Mouse (Mus musculus): Measurements from ENCODE around the gene Mroh8. TPM values are rescaled to one million over a fixed set of nuclear protein-coding genes. Genes with fewer than 3 reads are reported as not detected.

The Mroh8 gene
- polyA plus RNA-seq, 1 experiment = 1.1 TPM

DNA sequence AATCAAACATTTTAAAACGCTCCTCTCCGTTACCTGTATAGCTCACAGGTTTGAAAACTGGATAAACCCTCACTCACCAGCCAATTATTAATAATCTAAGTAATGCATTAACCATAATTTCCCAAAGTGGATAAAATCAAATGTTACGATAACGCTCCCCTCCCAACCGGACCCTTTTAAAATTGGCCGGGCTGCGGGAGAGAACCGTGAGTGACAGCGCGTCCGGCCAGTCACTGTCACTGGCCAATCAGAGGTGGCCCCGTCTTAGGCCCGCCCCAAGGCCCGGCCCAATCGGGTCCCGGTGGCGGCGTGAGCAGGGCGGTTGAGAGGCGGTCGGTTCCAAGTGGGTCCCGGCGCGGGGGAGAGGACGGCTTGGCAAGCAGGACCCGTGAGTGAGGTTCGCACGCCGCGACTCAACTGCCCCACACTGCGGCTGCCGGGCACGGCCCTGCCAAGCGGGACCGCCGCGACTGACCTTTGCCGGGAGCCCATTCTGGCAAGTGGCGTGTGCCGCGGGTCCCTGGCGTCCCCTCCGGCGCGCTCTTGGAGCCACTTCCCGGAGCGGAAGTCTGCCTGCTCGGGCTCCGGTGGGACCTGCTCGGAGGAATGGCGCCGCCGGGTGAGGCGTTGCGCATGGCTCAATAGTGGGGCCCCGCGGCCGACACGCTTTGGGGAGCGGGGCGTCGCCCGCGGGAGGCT is 483 bp downstream of the Mroh8 start, which contains the start of gene Rpn2:
TSS of gene Rpn2 (plus strand) at position 301 of the 699 bp plus-strand sequence.
- H3K36me3 ChIP-seq (ENCODE audit: control insufficient read depth, insufficient read depth, low read length) = peaks cover 4% of the 10 kb centered on the region; the same call in 1 of the 2 replicates
- H3K27me3 ChIP-seq (ENCODE audit: control insufficient read depth, insufficient read depth, low read length) = no peaks in the 10 kb centered on the region
- H3K4me1 ChIP-seq (replicated peaks; ENCODE audit: control insufficient read depth, insufficient read depth, low read length) = peaks cover 2% of the 10 kb centered on the region
- under 1% methylated on average over 64 of the region's 64 CpGs for WGBS
- TF ChIP-seq CTCF (IDR thresholded peaks at IDR 0.05; ENCODE audit: borderline replicate concordance, control insufficient read depth, extremely low read depth, insufficient read depth, low read length, poor library complexity) (peak; percentile 30; the same call in 1 of the 2 replicates), POLR2A (IDR thresholded peaks at IDR 0.05; ENCODE audit: control insufficient read depth, extremely low read depth, insufficient read depth, low read length, poor library complexity) (peak; percentile 70)
- H3K27ac ChIP-seq (ENCODE audit: control insufficient read depth, insufficient read depth, low read length) = peak within 1 kb of the TSS; percentile 20
- H3K4me3 ChIP-seq (ENCODE audit: control insufficient read depth, insufficient read depth, low read length) = peak within 1 kb of the TSS; percentile 83
- peak; percentile 98 for DNase-seq

DNA sequence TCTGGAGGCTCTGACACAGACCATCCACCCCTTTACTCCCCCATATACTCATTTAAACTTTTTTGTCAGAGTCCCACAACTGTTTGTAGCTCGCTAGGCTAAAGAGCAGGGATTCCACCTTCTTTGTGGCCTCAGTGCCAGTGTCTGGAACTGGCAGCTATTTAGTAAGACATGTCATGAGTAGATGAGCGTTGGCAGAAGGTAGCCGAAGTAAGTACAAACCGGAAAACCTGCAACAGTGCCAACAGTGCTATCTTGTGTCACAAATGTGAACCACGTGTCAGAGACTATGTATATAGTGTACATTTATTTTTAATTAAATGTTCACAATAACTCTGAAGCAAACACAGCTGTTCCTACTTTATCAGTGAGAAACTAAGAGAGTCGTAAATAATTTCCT is 15.5 kb downstream of the Mroh8 start:
- no peaks in the 10 kb centered on the region for H3K27me3 ChIP-seq (ENCODE audit: control insufficient read depth, insufficient read depth, low read length)
- H3K4me1 ChIP-seq (replicated peaks; ENCODE audit: control insufficient read depth, insufficient read depth, low read length) = no peaks in the 10 kb centered on the region
- no peak overlapping the region for H3K27ac ChIP-seq (ENCODE audit: control insufficient read depth, insufficient read depth, low read length)
- 88% methylated on average over 6 of the region's 6 CpGs for WGBS
- no peak overlapping the region for H3K4me3 ChIP-seq (ENCODE audit: control insufficient read depth, insufficient read depth, low read length)
- DNase-seq = no peak
- TF ChIP-seq POLR2A (IDR thresholded peaks at IDR 0.05; ENCODE audit: control insufficient read depth, extremely low read depth, insufficient read depth, low read length, poor library complexity) = no peak
- no peaks in the 10 kb centered on the region for H3K36me3 ChIP-seq (ENCODE audit: control insufficient read depth, insufficient read depth, low read length)

DNA sequence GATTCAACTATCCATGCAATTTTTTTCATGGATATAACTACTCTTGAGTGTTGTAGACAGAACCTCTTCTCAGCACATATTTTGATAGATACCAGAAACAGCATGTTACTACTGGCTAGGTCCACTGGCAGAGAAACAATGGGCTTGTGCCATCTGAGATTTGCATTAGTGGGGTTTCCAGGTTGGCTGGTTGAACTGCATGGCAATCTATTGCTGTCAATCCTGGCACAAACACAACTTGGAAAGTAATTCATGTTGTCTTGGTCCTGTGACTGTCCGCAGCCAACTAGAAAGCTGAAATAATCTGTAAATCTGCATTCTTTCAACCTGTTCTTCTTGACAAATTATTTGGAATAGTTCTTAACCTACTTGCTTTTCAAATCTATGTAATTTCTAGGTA is 16.2 kb downstream of the Mroh8 start:
- no peak overlapping the region for H3K4me3 ChIP-seq (ENCODE audit: control insufficient read depth, insufficient read depth, low read length)
- H3K4me1 ChIP-seq (replicated peaks; ENCODE audit: control insufficient read depth, insufficient read depth, low read length) = no peaks in the 10 kb centered on the region
- WGBS = 92% methylated on average over 1 of the region's 1 CpGs
- DNase-seq = no peak
- H3K36me3 ChIP-seq (ENCODE audit: control insufficient read depth, insufficient read depth, low read length) = no peaks in the 10 kb centered on the region
- H3K27ac ChIP-seq (ENCODE audit: control insufficient read depth, insufficient read depth, low read length) = no peak overlapping the region
- TF ChIP-seq POLR2A (IDR thresholded peaks at IDR 0.05; ENCODE audit: control insufficient read depth, extremely low read depth, insufficient read depth, low read length, poor library complexity) (no peak), CTCF (IDR thresholded peaks at IDR 0.05; ENCODE audit: borderline replicate concordance, control insufficient read depth, extremely low read depth, insufficient read depth, low read length, poor library complexity) (no peak)
- no peaks in the 10 kb centered on the region for H3K27me3 ChIP-seq (ENCODE audit: control insufficient read depth, insufficient read depth, low read length)

DNA sequence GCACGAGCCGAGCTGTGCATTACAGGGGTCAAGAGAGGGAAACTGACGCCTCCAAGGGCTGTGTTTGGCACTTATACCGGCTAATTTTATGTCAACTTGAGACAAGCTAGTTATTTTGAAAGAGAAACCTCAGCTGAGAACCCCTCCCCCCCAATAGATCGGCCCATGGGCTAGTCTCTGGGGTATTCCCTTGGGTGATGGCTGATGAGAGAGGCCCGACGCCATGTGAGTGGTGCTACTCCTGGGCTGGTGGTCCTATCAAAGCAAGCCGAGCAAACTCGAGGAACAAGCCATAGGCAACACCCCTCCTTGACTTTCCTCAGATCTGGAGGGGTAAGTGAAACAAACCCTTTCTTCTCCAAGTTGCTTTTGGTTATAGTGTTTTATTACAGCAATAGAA is 16.8 kb downstream of the Mroh8 start:
- no peaks in the 10 kb centered on the region for H3K27me3 ChIP-seq (ENCODE audit: control insufficient read depth, insufficient read depth, low read length)
- 86% methylated on average over 9 of the region's 9 CpGs for WGBS
- no peak for DNase-seq
- no peaks in the 10 kb centered on the region for H3K36me3 ChIP-seq (ENCODE audit: control insufficient read depth, insufficient read depth, low read length)
- H3K4me3 ChIP-seq (ENCODE audit: control insufficient read depth, insufficient read depth, low read length) = no peak overlapping the region
- no peak for TF ChIP-seq POLR2A (IDR thresholded peaks at IDR 0.05; ENCODE audit: control insufficient read depth, extremely low read depth, insufficient read depth, low read length, poor library complexity)
- no peak for TF ChIP-seq CTCF (IDR thresholded peaks at IDR 0.05; ENCODE audit: borderline replicate concordance, control insufficient read depth, extremely low read depth, insufficient read depth, low read length, poor library complexity)
- H3K4me1 ChIP-seq (replicated peaks; ENCODE audit: control insufficient read depth, insufficient read depth, low read length) = no peaks in the 10 kb centered on the region
- H3K27ac ChIP-seq (ENCODE audit: control insufficient read depth, insufficient read depth, low read length) = no peak overlapping the region

GRCm38 (mm10) chr2:157261930-157262329 is 17.4 kb downstream of the Mroh8 start:
- Histone ChIP-seq H3K27ac (ENCODE audit: control insufficient read depth, insufficient read depth, low read length) (no peak overlapping the region), H3K27me3 (ENCODE audit: control insufficient read depth, insufficient read depth, low read length) (no peaks in the 10 kb centered on the region), H3K4me1 (replicated peaks; ENCODE audit: control insufficient read depth, insufficient read depth, low read length) (no peaks in the 10 kb centered on the region), H3K4me3 (ENCODE audit: control insufficient read depth, insufficient read depth, low read length) (no peak overlapping the region), H3K36me3 (ENCODE audit: control insufficient read depth, insufficient read depth, low read length) (no peaks in the 10 kb centered on the region)
- WGBS = 94% methylated on average over 5 of the region's 5 CpGs
- TF ChIP-seq CTCF (IDR thresholded peaks at IDR 0.05; ENCODE audit: borderline replicate concordance, control insufficient read depth, extremely low read depth, insufficient read depth, low read length, poor library complexity) (no peak), POLR2A (IDR thresholded peaks at IDR 0.05; ENCODE audit: control insufficient read depth, extremely low read depth, insufficient read depth, low read length, poor library complexity) (no peak)
- DNase-seq = no peak

DNA sequence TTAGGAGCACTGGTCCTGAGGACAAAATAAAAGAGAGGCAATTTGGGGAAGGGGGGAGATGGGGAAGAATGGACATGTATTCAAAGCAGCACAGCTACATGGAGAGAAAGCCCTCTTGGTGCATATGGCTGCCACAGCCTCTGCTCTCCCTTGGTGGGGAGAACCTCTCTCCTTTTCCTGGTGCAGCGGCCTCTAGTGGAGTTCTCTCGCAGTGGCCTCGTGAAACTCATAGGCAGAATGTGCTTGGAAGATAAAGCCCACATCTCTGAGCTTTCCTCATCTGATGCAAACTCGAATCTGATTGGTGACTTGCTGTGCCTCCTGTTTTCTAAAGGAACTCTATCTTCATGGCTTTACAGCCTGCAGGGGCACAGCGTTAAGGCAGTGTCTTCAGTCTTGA is 19.6 kb downstream of the Mroh8 start:
- H3K27ac ChIP-seq (ENCODE audit: control insufficient read depth, insufficient read depth, low read length) = no peak overlapping the region
- no peaks in the 10 kb centered on the region for H3K36me3 ChIP-seq (ENCODE audit: control insufficient read depth, insufficient read depth, low read length)
- WGBS = 7% methylated on average over 5 of the region's 5 CpGs
- no peak for TF ChIP-seq POLR2A (IDR thresholded peaks at IDR 0.05; ENCODE audit: control insufficient read depth, extremely low read depth, insufficient read depth, low read length, poor library complexity)
- no peak for TF ChIP-seq CTCF (IDR thresholded peaks at IDR 0.05; ENCODE audit: borderline replicate concordance, control insufficient read depth, extremely low read depth, insufficient read depth, low read length, poor library complexity)
- no peak overlapping the region for H3K4me3 ChIP-seq (ENCODE audit: control insufficient read depth, insufficient read depth, low read length)
- no peaks in the 10 kb centered on the region for H3K4me1 ChIP-seq (replicated peaks; ENCODE audit: control insufficient read depth, insufficient read depth, low read length)
- DNase-seq = peak; percentile 74
- no peaks in the 10 kb centered on the region for H3K27me3 ChIP-seq (ENCODE audit: control insufficient read depth, insufficient read depth, low read length)

DNA sequence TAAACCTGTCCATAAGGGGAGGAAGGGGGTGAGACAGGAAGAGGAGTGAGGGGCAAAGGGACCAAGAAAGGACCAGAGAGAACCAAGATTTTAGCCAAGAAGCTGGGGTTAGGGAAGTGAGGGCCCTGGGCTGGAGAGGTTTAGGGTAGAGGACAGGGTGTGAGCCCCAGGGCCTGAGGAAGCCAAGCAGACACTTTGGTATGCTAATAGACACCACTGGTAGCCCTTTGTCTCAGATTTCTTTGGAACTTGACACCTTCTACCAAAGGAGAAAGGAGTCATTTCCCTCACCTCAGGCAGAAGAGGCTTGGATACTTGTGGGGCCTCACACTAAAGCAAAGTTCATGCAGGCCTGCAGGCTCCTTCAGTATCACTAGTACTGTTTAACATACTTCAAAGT is 31.2 kb downstream of the Mroh8 start:
- Histone ChIP-seq H3K4me3 (ENCODE audit: control insufficient read depth, insufficient read depth, low read length) (no peak overlapping the region), H3K36me3 (ENCODE audit: control insufficient read depth, insufficient read depth, low read length) (no peaks in the 10 kb centered on the region), H3K27ac (ENCODE audit: control insufficient read depth, insufficient read depth, low read length) (no peak overlapping the region), H3K4me1 (replicated peaks; ENCODE audit: control insufficient read depth, insufficient read depth, low read length) (no peaks in the 10 kb centered on the region), H3K27me3 (ENCODE audit: control insufficient read depth, insufficient read depth, low read length) (no peaks in the 10 kb centered on the region)
- no peak for DNase-seq
- TF ChIP-seq POLR2A (IDR thresholded peaks at IDR 0.05; ENCODE audit: control insufficient read depth, extremely low read depth, insufficient read depth, low read length, poor library complexity) (no peak), CTCF (IDR thresholded peaks at IDR 0.05; ENCODE audit: borderline replicate concordance, control insufficient read depth, extremely low read depth, insufficient read depth, low read length, poor library complexity) (no peak)
